Mouse (Mus musculus): ENCODE data around the gene Srpk2. TPM values are rescaled to one million over a fixed set of nuclear protein-coding genes. Genes with fewer than 3 reads are reported as not detected.
A peak's percentile ranks its signal among the peaks of the same experiment; 100 is the strongest.

Srpk2 gene
- polyA plus RNA-seq, 1 experiment, result 4.9 TPM

DNA sequence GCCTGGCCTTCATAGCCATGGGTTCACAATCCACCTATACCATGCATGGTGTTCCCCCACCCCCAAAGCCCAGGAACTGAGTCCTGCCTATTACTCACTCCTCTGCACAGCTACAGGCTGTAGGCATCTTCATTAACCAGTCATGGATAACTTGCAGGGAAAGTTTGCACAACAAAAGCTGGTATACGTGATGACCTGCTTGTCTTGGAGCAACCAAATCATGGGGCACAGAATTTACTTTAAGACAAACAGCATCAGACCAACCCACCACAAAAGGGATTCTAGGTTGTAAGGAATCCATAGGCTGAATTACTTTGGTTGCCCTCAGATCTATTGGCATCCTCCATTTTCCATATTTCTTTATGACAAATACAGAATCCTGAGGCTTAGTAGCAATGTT lies 13.0 kb upstream of the Srpk2 start:
- Histone ChIP-seq H3K36me3 (ENCODE audit: control insufficient read depth, insufficient read depth) (peaks cover 14% of the 10 kb centered on the region), H3K79me3 (ENCODE audit: low read depth) (no peaks in the 10 kb centered on the region)
- no peak for TF ChIP-seq MAX (IDR thresholded peaks at IDR 0.05)
- TF ChIP-seq CTCF (IDR thresholded peaks at IDR 0.05; ENCODE audit: control insufficient read depth, insufficient read depth, insufficient read length), result no peak
- TF ChIP-seq FOSL1 (IDR thresholded peaks at IDR 0.05; ENCODE audit: insufficient read depth, low read length, poor library complexity, severe bottlenecking), result no peak
- TF ChIP-seq MYOG (IDR thresholded peaks at IDR 0.05; ENCODE audit: control insufficient read depth, extremely low read depth, insufficient read length), result no peak
- TF ChIP-seq USF1 (IDR thresholded peaks at IDR 0.05; ENCODE audit: low read depth), result no peak
- no peak for TF ChIP-seq MYOD1 (IDR thresholded peaks at IDR 0.05; ENCODE audit: control insufficient read depth, insufficient read length, low read depth)
- no peak for TF ChIP-seq CEBPB (IDR thresholded peaks at IDR 0.05; ENCODE audit: low read depth)

DNA sequence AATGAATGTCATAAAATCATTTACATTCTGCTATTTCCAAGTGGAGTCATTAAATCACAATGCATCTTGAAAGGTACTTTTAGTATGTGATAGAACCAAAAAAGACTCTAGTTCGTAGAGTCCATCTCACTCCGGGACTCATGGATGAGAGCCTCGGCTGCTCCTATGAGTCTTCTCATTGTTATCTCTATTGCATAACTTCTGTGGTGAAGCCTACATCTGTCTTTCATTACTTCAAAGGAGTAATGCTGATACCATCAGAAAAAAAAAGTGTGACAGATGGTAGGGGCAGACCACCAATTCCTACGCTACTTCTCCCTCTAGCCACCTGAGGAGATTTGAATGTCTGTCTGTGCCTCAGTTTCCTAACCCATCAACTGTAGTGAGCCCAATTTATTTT lies 986 bp downstream of the Srpk2 start:
- Histone ChIP-seq H3K79me2 (ENCODE audit: control insufficient read depth, insufficient read depth) (no peaks in the 10 kb centered on the region), H3K36me3 (ENCODE audit: control insufficient read depth, insufficient read depth) (no peaks in the 10 kb centered on the region), H3ac (ENCODE audit: control insufficient read depth, insufficient read length, low read depth) (no peak overlapping the region), H3K27me3 (ENCODE audit: control insufficient read depth, insufficient read depth, insufficient read length) (no peaks in the 10 kb centered on the region), H3K79me3 (ENCODE audit: low read depth) (no peaks in the 10 kb centered on the region), H3K4me3 (ENCODE audit: insufficient read depth, poor library complexity, severe bottlenecking) (no peak overlapping the region)
- peak; percentile 46 for TF ChIP-seq CEBPB (IDR thresholded peaks at IDR 0.05; ENCODE audit: low read depth)
- TF ChIP-seq USF1 (IDR thresholded peaks at IDR 0.05; ENCODE audit: low read depth), result no peak

More for the DNA sequence above, 13.0 kb upstream of the Srpk2 start:
- H3K79me2 ChIP-seq (ENCODE audit: control insufficient read depth, insufficient read depth), result no peaks in the 10 kb centered on the region
- H3K4me3 ChIP-seq (ENCODE audit: insufficient read depth, poor library complexity, severe bottlenecking), result no peak overlapping the region
- no peak overlapping the region for H3ac ChIP-seq (ENCODE audit: control insufficient read depth, insufficient read length, low read depth)
- no peaks in the 10 kb centered on the region for H3K27me3 ChIP-seq (ENCODE audit: control insufficient read depth, insufficient read depth, insufficient read length)

DNA sequence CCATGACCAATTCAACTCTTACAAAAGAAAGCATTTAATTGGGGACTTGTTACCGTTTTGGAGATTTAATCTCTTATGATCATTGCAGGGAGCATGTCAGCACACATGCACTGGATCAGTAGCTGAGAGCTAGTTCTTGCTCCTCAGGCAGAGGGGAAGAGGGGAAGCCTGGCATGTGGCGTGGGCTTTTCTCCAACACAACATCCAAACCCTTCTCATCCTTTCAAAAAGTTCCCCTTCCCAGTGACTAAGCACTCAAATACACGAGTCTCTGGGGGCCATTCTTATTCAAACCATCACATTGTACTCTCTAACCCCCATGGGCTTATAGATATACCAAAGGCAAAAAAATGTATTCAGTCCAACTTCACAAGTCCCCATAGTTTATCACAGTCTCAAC lies 5.4 kb downstream of the Srpk2 start:
- H3K36me3 ChIP-seq (ENCODE audit: control insufficient read depth, insufficient read depth), result no peaks in the 10 kb centered on the region
- H3ac ChIP-seq (ENCODE audit: control insufficient read depth, insufficient read length, low read depth), result no peak overlapping the region
- no peaks in the 10 kb centered on the region for H3K27me3 ChIP-seq (ENCODE audit: control insufficient read depth, insufficient read depth, insufficient read length)
- H3K79me3 ChIP-seq (ENCODE audit: low read depth), result no peaks in the 10 kb centered on the region
- no peak for TF ChIP-seq MYOG (IDR thresholded peaks at IDR 0.05; ENCODE audit: control insufficient read depth, extremely low read depth, insufficient read length)
- no peak for TF ChIP-seq CEBPB (IDR thresholded peaks at IDR 0.05; ENCODE audit: low read depth)
- no peak for TF ChIP-seq USF1 (IDR thresholded peaks at IDR 0.05; ENCODE audit: low read depth)
- TF ChIP-seq FOSL1 (IDR thresholded peaks at IDR 0.05; ENCODE audit: insufficient read depth, low read length, poor library complexity, severe bottlenecking), result no peak
- TF ChIP-seq CTCF (IDR thresholded peaks at IDR 0.05; ENCODE audit: control insufficient read depth, insufficient read depth, insufficient read length), result no peak
- TF ChIP-seq MYOD1 (IDR thresholded peaks at IDR 0.05; ENCODE audit: control insufficient read depth, insufficient read length, low read depth), result no peak
- no peak for TF ChIP-seq MAX (IDR thresholded peaks at IDR 0.05)
- H3K4me3 ChIP-seq (ENCODE audit: insufficient read depth, poor library complexity, severe bottlenecking), result no peak overlapping the region
- H3K79me2 ChIP-seq (ENCODE audit: control insufficient read depth, insufficient read depth), result no peaks in the 10 kb centered on the region

DNA sequence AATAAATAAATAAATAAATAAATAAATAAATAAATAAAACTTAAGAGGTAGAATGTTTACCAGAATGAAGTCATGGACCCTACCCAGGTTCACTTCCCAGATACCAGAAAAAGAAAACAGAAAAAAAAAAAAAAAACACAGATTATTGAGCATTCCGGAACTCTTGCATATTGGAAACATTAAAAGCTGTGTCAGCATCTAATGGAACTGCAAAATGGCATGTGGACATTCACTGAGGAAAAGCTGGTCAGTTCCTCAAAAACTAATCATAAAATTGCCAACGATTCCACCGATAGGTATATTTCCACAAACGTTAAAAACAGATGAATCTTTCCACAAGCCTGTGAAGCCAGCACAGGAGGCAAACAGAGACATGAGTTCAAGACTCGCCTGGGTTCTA lies 6.5 kb downstream of the Srpk2 start:
- TF ChIP-seq CEBPB (IDR thresholded peaks at IDR 0.05; ENCODE audit: low read depth) (no peak), CTCF (IDR thresholded peaks at IDR 0.05; ENCODE audit: control insufficient read depth, insufficient read depth, insufficient read length) (no peak), MAX (IDR thresholded peaks at IDR 0.05) (no peak), USF1 (IDR thresholded peaks at IDR 0.05; ENCODE audit: low read depth) (no peak), FOSL1 (IDR thresholded peaks at IDR 0.05; ENCODE audit: insufficient read depth, low read length, poor library complexity, severe bottlenecking) (no peak), MYOD1 (IDR thresholded peaks at IDR 0.05; ENCODE audit: control insufficient read depth, insufficient read length, low read depth) (no peak), MYOG (IDR thresholded peaks at IDR 0.05; ENCODE audit: control insufficient read depth, extremely low read depth, insufficient read length) (no peak)
- no peak overlapping the region for H3ac ChIP-seq (ENCODE audit: control insufficient read depth, insufficient read length, low read depth)
- H3K36me3 ChIP-seq (ENCODE audit: control insufficient read depth, insufficient read depth), result no peaks in the 10 kb centered on the region
- H3K79me3 ChIP-seq (ENCODE audit: low read depth), result no peaks in the 10 kb centered on the region
- H3K79me2 ChIP-seq (ENCODE audit: control insufficient read depth, insufficient read depth), result no peaks in the 10 kb centered on the region
- H3K27me3 ChIP-seq (ENCODE audit: control insufficient read depth, insufficient read depth, insufficient read length), result no peaks in the 10 kb centered on the region
- H3K4me3 ChIP-seq (ENCODE audit: insufficient read depth, poor library complexity, severe bottlenecking), result no peak overlapping the region

GRCm38 (mm10) chr5:23677072-23677453 lies 7.4 kb downstream of the Srpk2 start:
- H3ac ChIP-seq (ENCODE audit: control insufficient read depth, insufficient read length, low read depth), result no peak overlapping the region
- no peaks in the 10 kb centered on the region for H3K27me3 ChIP-seq (ENCODE audit: control insufficient read depth, insufficient read depth, insufficient read length)
- no peaks in the 10 kb centered on the region for H3K36me3 ChIP-seq (ENCODE audit: control insufficient read depth, insufficient read depth)
- H3K79me2 ChIP-seq (ENCODE audit: control insufficient read depth, insufficient read depth), result no peaks in the 10 kb centered on the region
- no peaks in the 10 kb centered on the region for H3K79me3 ChIP-seq (ENCODE audit: low read depth)
- no peak for TF ChIP-seq MAX (IDR thresholded peaks at IDR 0.05)
- TF ChIP-seq CTCF (IDR thresholded peaks at IDR 0.05; ENCODE audit: control insufficient read depth, insufficient read depth, insufficient read length), result no peak
- no peak for TF ChIP-seq USF1 (IDR thresholded peaks at IDR 0.05; ENCODE audit: low read depth)
- TF ChIP-seq MYOD1 (IDR thresholded peaks at IDR 0.05; ENCODE audit: control insufficient read depth, insufficient read length, low read depth), result no peak
- TF ChIP-seq FOSL1 (IDR thresholded peaks at IDR 0.05; ENCODE audit: insufficient read depth, low read length, poor library complexity, severe bottlenecking), result no peak
- TF ChIP-seq MYOG (IDR thresholded peaks at IDR 0.05; ENCODE audit: control insufficient read depth, extremely low read depth, insufficient read length), result no peak
- no peak for TF ChIP-seq CEBPB (IDR thresholded peaks at IDR 0.05; ENCODE audit: low read depth)
- no peak overlapping the region for H3K4me3 ChIP-seq (ENCODE audit: insufficient read depth, poor library complexity, severe bottlenecking)
